Mouse (Mus musculus): ENCODE measurements around the gene Synrg.

DNA sequence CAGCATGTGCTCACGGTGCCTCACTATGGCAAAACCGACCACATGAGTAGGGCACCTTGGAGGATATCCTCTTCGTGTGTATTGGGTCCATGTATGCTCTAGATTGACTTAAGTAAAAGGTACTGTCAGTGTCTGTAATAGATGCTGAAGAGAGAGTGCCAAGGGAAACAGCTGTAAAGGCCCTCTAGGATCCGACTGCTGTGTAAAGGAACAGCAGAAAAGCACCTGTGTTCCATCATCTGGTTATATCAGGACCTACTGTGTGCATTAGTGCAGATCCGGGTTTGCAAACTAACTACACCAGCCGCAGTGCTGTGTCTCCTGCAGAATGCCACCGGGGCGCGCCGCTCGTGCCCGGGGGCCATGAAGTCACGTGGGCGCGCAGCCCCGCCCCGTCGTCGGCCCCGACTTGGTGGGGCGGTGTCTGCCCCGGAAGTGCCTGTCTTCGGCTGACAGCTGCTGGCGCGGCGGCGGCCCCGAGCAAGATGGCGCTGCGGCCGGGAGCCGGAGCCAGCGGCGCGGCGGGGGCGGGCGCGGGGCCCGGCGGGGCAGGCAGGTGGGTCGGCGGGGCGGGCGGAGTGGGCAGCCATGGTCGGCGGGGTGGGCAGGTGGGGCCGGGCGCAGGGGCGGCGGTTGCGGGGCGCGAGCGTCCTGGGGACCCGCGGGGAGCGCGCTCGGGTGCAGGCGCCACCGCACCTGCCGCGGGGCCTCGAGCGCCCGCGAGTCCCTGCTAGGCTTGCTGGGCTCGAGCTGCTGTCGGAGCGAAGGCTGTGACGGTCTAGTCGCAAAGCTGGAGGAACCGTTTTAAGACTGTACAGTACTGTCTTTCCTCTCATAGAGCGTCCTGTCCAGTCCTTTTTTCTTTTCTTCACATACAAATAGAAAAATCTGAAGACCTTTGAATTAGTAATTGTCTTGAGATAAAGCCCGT lies at the start of gene Synrg:
- TF ChIP-seq CTCF (IDR thresholded peaks at IDR 0.05; ENCODE audit: low read depth): no peak
- TF ChIP-seq EP300 (IDR thresholded peaks at IDR 0.05; ENCODE audit: low read depth): no peak

All from liver, embryonic 14.5 days (tissue).